Mouse (Mus musculus): ENCODE measurements at regions not wholly inside any gene's neighbourhood (a gene's known extent, or its start where the extent isn't known, plus 50 kb on each side); places are given as distances from the start of the nearest gene placed in this dataset.

DNA sequence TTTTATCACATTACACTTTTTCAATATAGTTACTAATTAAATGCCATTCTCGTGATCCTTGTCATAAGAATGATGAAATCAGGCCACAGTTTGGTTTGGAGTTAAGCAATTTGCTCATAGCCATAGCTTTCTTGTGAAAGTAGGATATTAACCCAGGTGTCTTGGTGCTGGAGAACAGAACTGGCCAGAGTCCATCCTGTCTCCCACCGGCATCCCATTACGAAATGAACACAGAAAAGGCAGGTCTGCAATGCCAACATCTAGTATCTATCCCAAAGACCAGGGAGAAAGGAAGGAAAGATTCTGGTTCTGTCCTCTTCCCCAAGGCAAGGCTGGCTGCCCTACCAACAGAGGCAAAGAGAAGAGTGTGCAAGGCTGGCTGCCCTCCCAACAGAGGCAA lies 61.6 kb upstream of the Avpr1a start:
- DNase-seq, result no peak

DNA sequence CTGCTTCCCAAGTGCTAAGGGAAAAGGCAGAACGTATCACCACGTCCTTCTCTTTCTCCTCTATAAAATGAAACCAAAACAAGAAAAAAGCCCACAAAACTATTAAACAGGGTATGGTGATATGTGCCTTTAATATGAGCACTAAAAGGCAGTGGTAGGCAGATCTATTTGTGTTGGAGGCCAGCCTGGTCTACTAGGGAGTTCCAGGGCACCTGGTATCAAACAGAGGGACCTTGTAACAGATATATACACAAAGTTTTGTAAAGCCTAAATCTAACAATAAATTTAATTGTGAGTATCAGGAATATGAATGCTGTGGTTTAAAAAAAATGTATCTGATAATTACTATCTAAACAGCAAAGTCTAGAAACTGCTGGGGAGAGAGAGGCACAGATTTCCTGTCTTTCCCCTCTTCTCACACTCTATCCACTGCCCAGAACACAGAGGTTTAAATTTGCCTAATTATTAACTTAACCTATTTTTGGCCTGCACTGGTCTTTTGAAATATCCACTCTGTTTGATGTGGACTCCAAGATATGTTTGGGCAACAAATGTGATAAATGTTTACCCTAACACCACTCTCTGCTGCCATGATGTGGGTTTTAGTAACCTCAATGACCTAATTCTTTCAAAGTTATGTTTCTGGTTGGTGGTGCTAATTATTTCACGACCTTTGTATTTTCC lies 68.5 kb upstream of the Avpr1a start:
- DNase-seq, result no peak

DNA sequence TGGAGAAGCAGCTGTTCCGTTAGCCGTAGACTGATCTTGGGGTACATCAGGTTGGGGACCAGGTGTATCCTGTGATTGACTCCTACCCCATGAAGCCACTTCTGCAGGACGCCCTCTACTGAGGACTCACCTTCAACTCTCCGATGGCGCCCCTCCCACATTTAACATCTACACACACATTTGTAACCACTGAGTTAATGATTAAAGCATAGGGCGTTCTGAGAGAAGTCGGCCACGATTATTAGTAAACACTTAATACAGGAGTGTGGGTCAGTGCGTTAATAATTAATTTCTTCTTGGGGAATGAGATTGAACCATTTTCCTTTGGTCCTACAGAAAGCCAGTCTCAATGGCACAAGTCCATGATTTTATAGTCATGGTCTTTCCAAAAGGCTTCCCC lies 105.0 kb upstream of the Avpr1a start:
- no peak for DNase-seq

DNA sequence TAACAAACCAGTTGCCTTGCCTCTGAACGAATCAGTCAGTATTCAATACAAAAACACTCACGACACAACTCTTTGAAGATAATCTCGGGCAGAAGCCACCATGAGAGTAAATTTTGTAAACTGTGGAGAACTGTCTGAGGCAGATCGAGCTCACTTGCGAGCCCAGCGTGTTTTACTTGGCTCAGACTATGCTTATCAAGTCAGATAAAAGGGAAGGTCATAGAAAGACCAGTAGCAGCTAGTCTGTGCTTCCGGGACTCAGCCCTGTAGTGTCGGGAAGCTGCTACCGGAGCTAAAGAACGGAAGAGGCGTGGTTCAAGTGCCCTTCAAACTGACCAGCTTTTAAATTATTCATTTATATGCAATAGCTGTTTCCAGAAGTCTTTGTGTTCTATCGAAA lies 105.9 kb upstream of the Avpr1a start:
- no peak for DNase-seq

DNA sequence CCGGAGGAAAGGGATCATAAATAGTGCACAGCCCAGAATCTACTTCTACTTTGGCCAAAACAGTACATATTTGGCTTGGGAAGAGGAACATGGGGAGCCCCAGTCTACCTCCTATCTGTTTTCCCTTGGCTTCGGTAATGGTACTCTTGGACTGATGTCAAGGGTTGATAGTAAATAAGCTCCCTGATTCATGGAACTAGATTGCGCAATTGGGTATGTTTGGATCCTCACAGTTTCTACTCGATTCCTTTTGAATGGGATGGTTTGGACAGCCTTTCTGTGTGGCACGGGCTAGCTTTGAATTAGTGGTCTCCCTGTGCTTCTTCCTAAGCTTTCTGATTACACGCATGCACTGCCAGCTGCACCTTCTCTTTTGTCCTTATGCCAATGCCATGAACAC lies 121.4 kb upstream of the Avpr1a start:
- DNase-seq, result no peak

DNA sequence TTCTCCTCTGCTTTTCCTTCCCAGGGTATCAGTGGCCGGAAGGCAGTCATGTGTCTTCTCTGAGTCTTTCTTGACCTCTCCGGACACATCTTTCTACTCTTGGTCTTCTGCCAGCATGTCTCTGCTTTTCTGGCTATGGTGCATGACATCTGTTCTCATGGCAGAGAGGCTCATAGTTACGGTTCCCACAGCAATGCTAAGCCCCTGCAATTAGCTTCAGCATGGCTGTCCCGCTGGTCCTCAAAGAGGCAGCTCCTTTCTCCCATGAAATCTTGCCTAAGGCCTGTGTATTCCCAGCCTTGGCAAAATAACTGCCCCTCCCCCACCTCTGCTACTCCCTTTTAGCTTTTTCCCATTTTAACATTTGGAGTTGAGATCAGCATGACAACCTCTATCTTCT lies 129.4 kb upstream of the Avpr1a start:
- DNase-seq, result peak; percentile 10

DNA sequence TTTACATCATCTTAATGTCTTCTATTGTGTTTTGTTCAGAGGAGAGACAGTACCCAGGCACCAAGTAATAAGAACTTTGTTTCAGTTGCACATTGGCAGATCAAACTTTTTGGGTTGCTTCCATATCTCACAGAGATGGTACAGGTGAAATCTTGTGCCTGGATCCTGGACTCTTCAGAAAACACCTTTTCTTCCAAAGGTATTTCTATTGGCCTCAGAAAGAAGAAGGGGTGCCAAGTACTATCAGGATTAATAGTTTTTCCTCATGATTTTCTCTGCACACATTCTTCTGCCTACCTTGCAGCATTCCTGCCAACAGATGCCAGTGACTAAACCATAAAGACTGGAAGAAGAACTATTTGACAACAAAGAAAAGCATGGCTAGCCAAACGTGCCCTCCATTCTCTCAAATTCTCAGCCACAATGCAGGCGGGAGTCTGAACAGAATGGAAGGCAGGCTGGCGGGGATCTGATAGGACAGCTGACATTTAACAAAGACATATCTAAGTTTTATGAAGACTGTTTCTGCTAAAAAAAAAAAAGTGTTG lies 137.6 kb upstream of the Avpr1a start:
- DNase-seq, result no peak

DNA sequence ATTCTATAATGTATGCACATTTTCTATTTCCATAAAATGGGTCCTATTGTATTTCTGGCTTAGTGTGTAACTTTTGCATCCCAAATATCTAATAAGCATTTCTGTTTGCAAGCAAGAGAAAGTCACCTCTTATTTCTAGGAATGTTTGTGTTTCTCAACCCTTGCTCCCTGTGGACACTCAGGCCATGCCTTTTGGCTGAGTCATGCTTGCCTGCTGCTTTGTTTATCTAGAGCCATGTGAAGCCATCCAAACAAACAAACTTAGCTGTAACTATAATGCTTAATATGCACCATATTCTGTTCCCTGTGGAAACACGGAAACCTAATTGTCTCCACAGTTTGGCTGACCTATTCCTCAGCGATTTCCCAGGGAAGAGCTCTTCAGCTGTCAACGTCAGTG lies 139.6 kb upstream of the Avpr1a start:
- no peak for DNase-seq

DNA sequence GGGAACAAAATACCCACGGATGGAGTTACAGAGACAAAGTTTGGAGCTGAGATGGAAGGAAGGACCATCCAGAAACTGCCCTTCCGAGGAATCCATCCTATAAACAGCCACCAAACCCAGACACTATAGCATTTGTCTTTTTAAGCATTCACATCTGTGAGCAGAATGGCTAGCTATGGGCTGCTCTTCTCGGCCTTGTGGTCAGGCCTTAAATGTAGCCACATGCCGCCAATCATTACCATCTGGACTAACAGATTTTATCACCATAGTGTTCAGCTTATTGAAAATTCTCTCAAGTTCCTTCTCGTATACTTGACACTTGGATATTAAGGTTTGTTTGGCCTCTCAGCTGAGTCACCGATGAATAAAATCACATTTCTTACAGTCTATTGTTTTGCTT lies 146.0 kb upstream of the Avpr1a start:
- DNase-seq, result no peak

DNA sequence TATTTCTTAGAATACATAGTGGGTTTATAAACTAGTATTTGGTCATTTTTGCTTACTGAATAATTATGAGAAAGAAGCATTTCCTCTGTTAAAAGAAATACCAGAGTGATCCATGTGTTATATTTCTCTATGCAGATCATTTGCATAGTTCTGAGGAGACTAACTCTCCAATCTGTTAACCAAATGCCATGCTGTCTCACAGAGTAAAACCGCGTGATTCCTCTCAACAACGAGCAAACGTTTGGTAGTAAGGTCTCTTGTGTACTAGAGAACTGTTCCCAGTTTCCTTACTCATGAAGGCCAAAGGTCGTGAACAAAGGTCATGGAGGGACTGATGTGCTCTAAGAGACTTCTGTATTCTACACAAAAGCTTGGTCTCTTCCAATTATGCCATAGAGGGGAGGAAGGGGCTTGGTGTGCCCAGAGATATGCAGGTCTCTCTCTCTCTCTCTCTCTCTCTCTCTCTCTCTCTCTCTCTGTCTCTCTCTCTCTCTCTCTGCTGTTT lies 152.3 kb upstream of the Avpr1a start:
- no peak for DNase-seq

DNA sequence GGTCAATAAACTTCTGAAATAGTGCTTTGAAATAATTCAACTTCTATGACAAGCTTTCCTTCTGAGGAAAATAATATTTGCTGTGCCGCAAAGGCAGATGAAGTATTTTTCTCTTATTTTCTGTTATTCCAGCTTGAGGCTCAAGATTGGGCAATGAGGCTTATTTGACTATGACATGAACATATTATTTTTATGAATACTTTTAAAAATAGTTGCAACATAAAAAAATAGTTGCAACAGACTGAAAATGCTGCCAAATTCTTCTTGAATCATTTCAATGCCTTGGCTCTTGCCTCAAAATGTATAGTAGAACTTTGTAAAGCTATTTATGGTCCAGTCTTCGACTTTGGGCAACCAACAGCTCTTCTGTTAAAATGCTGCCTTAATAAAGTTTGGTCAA lies 156.7 kb upstream of the Avpr1a start:
- no peak for DNase-seq

DNA sequence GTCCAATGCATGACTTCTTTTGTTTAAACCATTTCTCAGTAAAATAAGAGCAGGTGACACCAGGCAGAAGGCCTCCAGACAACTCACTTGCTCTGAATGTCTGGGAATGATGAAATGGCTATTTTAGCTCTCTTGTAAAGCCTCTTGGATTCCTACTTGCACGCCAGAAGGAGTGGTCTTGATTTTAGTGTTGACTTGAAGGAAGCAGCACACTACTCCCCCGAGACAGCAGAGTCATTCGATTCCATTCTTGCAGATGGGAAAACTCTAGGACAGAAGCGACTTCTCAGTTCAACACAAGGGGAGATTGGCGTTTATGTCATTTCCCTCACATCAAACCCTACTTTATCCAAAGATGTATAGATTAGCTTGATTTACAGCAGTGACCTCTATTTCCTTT lies 157.2 kb upstream of the Avpr1a start:
- no peak for DNase-seq

DNA sequence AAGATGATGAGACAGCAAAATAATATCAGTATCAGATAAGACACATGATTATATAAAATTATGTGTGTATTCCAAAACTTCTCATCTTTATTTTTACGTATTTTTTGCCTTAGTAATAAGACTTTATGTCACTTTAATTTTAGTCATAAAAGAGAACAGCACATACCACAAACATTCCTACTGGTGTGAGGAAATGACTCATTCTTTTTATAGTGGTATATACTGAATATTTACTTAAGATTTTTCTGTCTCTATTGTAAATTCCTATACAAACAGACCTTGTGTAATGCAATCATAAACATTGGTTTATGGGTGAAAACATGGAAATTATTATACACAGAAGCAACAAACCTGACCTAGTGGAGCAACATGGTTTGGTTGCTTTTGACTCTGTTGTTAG lies 173.4 kb upstream of the Avpr1a start:
- no peak for DNase-seq

DNA sequence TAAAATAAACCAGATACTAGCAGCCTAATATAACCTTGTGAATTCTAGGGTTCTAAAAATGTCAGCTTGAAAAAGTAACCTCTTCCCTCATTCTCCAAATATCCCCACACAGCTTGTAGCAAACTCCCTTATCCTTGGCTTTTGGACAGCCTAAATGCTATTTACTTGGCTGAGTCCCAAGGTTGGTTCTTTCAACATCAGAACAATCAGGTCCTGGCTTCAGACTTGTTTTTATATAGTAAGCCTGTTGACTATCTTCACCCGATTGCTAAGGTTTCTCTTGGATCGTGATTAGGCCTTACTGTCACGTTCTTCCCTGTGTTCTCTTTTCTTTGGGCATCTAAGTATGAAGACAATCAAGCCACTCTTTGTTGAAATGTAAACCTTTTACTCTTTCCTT lies 174.1 kb upstream of the Avpr1a start:
- DNase-seq, result no peak

DNA sequence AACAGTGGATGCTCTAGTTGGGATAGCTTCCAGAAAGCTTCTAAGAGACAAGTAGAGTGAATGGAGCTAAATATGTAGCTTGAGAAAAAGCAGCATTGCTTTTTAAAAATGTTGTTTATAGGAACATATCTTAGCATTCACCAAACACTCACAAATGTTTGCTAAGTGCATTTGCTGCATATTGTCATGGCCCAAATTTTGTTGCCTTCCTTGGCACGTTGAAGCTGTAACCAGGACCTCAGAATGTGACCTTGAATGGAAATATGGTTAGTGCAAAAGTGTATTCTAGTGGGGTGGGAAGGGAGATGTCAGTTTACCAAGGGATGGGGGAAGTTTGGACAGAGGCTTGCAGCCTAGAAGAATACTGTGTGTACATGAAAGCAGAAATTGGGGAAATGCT lies 166.9 kb upstream of the Rxylt1 start:
- no peak for DNase-seq

DNA sequence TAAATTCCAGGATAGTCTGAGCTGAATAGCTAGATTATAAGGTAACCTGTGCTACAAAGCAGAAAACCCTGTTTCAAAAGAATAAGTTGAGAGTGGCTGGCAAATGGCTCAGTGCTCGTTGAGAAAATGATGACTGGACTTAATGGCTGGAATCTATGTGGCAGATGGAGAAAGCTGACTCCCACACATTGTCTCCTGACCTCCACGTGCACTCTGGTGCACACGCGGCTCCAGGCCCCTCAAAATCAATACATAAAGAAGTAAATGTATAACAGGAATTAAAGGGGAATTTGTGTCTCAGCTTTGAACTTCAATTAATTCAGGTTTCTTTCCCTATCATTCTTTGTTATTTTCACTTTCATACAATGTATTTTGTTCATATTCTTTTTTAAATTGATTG lies 162.2 kb upstream of the Rxylt1 start:
- DNase-seq, result no peak

DNA sequence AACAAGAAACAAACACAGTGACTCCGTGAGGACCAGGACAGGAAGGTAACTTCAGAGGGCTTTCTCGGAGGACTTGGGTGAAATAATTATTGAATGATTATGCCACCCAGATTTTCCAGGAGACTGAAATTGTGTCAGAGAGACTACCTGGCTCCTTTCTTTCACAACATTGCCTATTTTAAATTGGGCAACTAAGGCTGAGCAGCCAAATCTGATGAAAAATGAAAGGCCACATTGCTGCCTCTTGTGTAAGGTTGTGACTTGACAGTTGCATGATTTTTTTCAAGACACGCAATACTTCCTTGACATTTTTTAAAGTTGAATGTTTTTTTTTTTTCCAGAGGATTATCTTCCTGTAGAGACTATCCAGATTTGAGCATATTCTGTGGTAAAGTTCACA lies 161.5 kb upstream of the Rxylt1 start:
- no peak for DNase-seq

DNA sequence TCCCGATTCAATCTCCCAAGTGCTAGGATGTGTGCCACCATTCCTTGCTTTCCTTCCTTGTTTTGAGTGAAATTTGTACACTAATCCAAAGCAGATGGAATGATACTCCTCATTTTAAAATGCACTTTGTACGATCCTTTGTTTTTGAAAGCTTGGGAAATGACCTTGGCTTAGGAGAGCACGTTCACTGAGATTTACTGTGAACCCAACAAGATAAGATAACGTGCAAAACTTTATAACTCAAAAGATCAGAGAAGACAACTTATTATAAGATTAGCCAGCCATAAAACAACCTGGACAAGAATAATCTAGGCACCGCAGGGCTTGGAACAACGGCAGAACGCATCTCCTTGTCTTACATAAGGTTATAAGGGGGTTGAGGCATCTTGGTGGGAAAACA lies 134.6 kb upstream of the Rxylt1 start:
- DNase-seq, result no peak

DNA sequence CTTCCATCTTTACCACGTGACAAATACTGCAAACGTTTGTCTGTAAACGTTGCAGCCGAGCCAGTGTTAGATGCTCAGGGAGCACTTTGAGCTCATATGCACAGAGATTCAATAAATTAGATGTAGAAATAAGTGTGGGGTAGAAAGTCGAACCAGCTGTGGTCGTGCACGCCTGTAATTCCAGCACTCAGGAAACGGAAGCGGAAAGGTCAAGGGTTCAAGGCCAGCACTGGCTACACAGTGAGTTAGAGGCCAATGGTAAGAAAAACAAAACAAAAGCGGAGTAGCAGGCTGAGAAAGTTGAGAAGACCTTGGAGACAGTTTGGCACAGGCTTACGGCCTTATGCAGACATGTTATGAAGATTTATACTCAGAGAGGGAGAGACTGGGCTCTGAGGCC lies 133.6 kb upstream of the Rxylt1 start:
- no peak for DNase-seq

DNA sequence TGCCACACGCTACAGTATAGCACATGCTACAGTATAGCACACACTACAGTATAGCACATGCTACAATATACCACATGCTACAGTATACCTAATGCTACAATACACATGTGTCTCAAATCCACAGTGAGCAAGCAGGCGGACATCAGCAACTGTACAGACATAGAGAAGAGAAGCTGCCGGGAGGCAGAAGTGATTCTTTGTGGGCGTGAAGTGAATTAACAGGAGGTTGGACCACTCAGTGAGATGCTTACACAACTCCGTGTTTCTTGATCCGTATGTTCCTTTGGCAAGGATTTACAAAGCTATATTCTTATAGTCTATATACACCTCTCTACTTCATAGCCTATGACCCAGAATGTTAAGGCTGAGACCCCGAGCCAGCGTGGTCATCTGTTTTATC lies 128.5 kb upstream of the Rxylt1 start:
- DNase-seq, result no peak

DNA sequence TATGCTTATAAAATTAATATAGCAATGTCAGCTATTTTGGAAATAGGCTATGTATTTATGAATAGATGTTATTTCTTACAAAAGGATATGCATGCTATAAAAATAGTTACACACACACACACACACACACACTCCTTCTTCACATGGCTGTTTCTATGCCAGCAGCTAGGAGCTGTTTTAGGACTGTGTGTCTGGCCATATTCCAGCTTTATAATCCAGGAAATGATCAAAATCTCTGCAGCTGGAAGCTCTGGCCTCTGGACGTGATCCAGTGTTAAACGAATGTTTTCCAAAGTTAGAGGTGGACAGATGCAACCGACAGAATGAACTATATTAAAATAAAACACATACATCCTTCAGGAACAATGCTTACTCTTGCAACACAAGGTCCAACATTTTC lies 125.9 kb upstream of the Rxylt1 start:
- no peak for DNase-seq

DNA sequence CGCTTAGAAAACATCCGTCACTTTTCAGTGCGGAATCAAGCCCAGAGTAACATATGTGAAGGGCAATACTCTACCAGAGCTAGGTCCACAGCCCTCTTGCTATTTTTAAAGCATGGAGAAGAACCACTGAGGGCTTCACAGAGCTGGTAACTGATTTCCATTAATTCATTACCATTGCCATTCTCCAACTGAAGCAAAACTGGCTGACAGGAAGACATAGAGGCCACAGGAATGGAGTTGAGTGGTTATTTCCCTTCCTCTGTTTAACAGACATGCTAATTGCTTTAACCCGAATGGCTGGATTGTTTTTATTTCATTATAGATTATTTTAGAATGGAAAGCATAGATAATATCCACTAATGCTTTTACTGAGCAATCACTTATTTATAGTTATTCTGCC lies 120.4 kb upstream of the Rxylt1 start:
- no peak for DNase-seq

DNA sequence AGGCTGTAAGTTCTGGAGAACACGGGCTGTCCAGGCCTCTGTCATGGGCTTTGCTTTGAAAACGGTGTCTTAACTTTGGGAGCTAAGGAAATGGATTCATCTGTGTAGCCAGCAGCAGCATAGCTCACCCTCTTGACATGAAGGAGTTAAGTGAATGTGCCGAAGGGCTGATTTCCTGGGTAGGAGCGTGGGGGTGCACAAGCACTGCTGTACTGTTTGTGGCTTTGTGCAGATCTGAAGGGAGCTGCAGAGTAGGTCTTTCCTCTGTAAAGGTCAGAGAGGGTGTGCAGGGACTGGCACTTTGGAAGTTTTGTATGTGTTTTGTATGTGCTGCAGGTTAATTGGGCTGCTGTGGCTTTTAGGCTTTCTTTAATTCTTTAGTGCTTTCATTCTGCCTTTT lies 102.6 kb upstream of the Rxylt1 start:
- DNase-seq, result no peak

DNA sequence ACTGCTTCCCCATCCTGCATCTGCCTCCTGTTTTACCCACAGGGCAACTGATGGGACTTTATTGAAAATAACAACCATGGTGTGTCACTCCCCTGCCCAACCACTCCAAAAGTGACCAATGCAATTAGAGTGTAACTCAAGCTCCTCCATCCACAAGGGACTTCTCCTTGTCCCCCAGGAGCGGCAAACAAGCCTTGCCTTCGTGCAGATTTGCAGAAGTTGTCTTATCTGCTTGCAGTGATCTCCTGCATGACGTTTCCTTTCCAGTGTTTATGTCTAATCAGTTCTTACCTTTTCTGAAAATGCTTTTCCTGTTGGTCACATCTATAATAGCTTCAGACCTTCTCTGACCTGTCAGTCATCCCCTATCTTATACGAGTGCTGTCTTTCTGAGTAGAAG lies 100.5 kb upstream of the Rxylt1 start:
- no peak for DNase-seq

DNA sequence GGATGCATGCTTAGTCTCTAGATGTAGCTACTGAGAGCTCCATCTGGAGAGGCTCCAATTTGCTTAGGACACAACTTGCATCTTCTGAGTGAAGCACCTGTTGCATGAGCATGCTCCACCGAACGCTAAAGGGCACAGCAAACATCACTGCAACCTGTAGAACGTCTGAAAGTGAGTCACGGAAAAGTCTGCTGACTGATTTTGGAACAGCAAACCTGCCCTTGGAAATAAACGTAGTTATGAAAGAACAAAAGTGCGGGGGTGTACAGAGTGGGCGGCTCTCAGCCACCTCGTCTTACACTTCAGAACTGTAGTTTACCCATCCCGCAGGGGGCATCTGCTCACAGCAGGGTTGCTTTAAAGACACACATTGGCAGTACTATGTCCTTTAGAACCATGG lies 97.0 kb upstream of the Rxylt1 start:
- no peak for DNase-seq
